Mouse (Mus musculus): ENCODE results near the gene Tada2b. TPM values are rescaled to one million over a fixed set of nuclear protein-coding genes. Genes with fewer than 3 reads are reported as not detected.

Gene Tada2b
- 2.8 and 3.1 TPM in 2 replicates for polyA plus RNA-seq (2014; fragmentation: Nextera tagmentation; extraction: Ambion mirVana)

DNA sequence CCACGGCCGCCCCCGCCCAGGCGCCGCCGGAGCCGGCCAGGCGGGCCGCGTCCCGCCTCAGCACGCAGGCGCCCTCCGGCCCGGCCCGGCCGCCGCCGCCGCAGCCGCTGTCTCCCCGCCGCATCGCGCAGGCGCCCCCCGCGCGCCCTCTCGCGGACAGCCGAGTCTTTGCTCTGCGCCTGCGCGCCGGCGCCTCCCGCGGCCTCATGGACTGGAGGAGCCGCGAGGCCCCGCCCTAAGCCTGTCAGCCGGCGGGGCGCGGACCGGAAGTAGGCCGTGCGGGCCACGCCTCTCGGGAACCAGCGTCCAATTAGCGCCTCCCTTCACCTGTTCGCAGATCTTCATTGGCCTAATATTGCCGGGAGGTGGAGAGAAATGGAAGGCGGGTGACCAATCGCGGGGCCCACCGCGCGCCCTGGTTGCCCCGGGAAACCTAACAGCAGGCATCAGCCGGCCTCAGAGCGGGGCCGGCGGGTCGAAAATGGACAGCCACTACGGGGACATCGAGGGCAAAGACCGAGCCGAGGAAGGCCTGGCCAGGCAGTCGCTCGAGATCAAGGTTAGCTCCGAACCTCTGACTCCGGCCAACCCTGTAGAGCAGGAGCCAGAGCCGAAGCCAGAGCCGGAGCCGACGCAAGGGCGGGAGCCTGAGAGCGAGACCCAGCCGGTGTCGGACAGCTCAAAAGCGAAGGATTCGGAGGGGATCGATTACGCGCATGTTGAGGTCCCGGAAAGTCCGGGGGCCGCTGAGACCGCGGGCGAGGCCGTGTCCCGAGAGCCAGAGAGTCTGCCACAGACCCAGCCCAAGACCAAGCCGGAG is at the start of gene Tada2b, which contains the start of gene Ccdc96:
Tada2b (minus strand) TSS at position 115 of the 820 bp plus-strand sequence.
Ccdc96 (plus strand) TSS at position 418 of the 820 bp plus-strand sequence.
- peak; percentile 98 for ATAC-seq (replicated peaks; ENCODE audit: low FRiP score)

DNA sequence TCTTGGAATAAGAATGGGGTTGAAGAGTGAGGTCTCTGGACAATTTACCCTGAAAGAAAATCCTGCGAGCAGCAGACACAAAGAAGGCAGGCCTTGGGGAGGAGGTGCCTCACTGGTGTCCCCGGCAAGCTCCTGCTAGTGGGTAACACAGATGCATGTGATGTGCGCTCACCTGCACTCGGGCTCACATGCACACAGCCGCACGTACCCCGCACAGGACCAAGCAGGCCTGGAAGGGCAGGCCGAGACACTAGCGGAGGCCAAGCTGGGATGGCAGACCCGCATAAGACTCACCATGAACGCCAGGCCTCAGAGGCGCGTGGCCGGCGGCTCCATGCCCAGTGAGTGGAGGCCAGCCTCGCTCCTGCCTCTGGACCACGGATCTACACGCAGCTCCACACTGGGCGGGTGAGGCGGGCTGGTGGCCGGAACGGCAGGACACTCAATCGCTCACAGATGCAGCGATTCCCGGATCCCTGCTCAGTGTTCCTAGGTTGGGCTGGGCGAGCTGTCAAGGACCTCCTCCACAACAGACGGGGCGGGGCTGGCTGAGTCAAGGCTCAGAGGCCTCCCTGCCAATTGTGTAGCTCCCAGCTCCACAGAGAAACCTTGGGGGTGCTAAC is 46.2 kb upstream of the Tada2b start:
- peak overlapping the region; percentile 87 for H3K9ac ChIP-seq (ENCODE audit: low read depth, low read length)
- H3K9me3 ChIP-seq (ENCODE audit: control insufficient read depth, low read length): no peaks in the 10 kb centered on the region
- peak overlapping the region; percentile 87 for H3K4me3 ChIP-seq (ENCODE audit: low read depth, low read length)
- H3K27ac ChIP-seq (ENCODE audit: low read depth, low read length): peak overlapping the region; percentile 73
- 0 out of 2 replicates have a peak, but pooled peaks cover 2% of the 10 kb centered on the region for H3K36me3 ChIP-seq (ENCODE audit: control insufficient read depth, insufficient read depth, low read length)
- peaks cover 25% of the 10 kb centered on the region for H3K4me1 ChIP-seq (replicated peaks; ENCODE audit: control insufficient read depth, insufficient read depth, low read length)
- peak overlapping the region; percentile 84 for H3K4me2 ChIP-seq
- no peaks in the 10 kb centered on the region for H3K27me3 ChIP-seq (replicated peaks; ENCODE audit: control insufficient read depth, insufficient read depth, low read length)
- DNase-seq (ENCODE audit: low spot score) (peak; percentile 87), ATAC-seq (replicated peaks; ENCODE audit: low FRiP score) (peak; percentile 97)
- WGBS: under 1% methylated on average over 28 of the region's 28 CpGs

More for the DNA sequence above, at the start of gene Tada2b, which contains the start of gene Ccdc96:
- peaks cover 35% of the 10 kb centered on the region for H3K4me1 ChIP-seq (replicated peaks; ENCODE audit: control insufficient read depth, insufficient read depth, low read length)
- peak within 1 kb of the TSS; percentile 100 for H3K4me2 ChIP-seq
- H3K36me3 ChIP-seq (ENCODE audit: control insufficient read depth, insufficient read depth, low read length): no peaks in the 10 kb centered on the region
- WGBS: under 1% methylated on average over 91 of the region's 97 CpGs
- peaks cover 14% of the 10 kb centered on the region for H3K27me3 ChIP-seq (replicated peaks; ENCODE audit: control insufficient read depth, insufficient read depth, low read length)
- H3K9ac ChIP-seq (ENCODE audit: low read depth, low read length): peak within 1 kb of the TSS; percentile 93
- H3K9me3 ChIP-seq (ENCODE audit: control insufficient read depth, low read length): no peaks in the 10 kb centered on the region
- peak within 1 kb of the TSS; percentile 26; the same call in 1 of the 2 replicates for H3K27ac ChIP-seq (ENCODE audit: low read depth, low read length)
- peak within 1 kb of the TSS; percentile 88 for H3K4me3 ChIP-seq (ENCODE audit: low read depth, low read length)
- peak; percentile 96 for DNase-seq (ENCODE audit: low spot score)

DNA sequence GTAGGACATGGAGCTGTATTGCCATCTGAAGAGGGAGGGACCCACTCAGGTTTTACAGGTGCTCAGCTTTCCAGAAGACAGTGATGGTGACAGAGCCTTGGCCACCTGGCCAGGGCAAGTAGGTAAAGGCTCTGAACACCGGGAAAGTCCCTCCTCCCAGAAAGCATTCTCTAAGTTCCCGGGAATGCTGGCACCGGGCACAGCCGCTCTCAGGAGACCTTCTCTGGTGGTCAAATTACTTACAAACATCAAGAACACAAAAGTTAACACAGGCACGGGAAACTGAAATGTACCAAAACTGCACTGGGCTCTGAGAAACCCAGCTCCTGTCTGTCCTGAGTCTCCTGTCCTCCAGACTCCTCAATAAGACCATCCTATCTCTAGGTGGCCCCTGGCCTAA is 45.6 kb upstream of the Tada2b start:
- Histone ChIP-seq H3K27ac (ENCODE audit: low read depth, low read length) (peak overlapping the region; percentile 73; the same call in 1 of the 2 replicates), H3K27me3 (replicated peaks; ENCODE audit: control insufficient read depth, insufficient read depth, low read length) (no peaks in the 10 kb centered on the region), H3K36me3 (ENCODE audit: control insufficient read depth, insufficient read depth, low read length) (0 out of 2 replicates have a peak, but pooled peaks cover 2% of the 10 kb centered on the region), H3K4me1 (replicated peaks; ENCODE audit: control insufficient read depth, insufficient read depth, low read length) (peaks cover 23% of the 10 kb centered on the region), H3K4me2 (peak overlapping the region; percentile 84), H3K9ac (ENCODE audit: low read depth, low read length) (peak overlapping the region; percentile 87), H3K9me3 (ENCODE audit: control insufficient read depth, low read length) (no peaks in the 10 kb centered on the region), H3K4me3 (ENCODE audit: low read depth, low read length) (peak overlapping the region; percentile 87)
- WGBS: 18% methylated on average over 5 of the region's 5 CpGs
- ATAC-seq (replicated peaks; ENCODE audit: low FRiP score): no peak
- DNase-seq (ENCODE audit: low spot score): no peak

- no peak for ATAC-seq (replicated peaks; ENCODE audit: low FRiP score)
- no peaks in the 10 kb centered on the region for H3K27me3 ChIP-seq (replicated peaks; ENCODE audit: control insufficient read depth, insufficient read depth, low read length)
- no peaks in the 10 kb centered on the region for H3K9me3 ChIP-seq (ENCODE audit: control insufficient read depth, low read length)
- H3K4me1 ChIP-seq (replicated peaks; ENCODE audit: control insufficient read depth, insufficient read depth, low read length): peaks cover 23% of the 10 kb centered on the region
- H3K9ac ChIP-seq (ENCODE audit: low read depth, low read length): no peak overlapping the region
- 90% methylated on average over 2 of the region's 2 CpGs for WGBS
- 0 out of 2 replicates have a peak, but pooled peaks cover 7% of the 10 kb centered on the region for H3K36me3 ChIP-seq (ENCODE audit: control insufficient read depth, insufficient read depth, low read length)
- H3K4me2 ChIP-seq: no peak overlapping the region
- no peak for DNase-seq (ENCODE audit: low spot score)
- H3K27ac ChIP-seq (ENCODE audit: low read depth, low read length): no peak overlapping the region
- H3K4me3 ChIP-seq (ENCODE audit: low read depth, low read length): no peak overlapping the region
These were observed 42.8 kb upstream of the Tada2b start for GRCm38 (mm10) chr5:36526921-36527320.

GRCm38 (mm10) chr5:36526274-36526673 is 42.2 kb upstream of the Tada2b start:
- no peak for DNase-seq (ENCODE audit: low spot score)

DNA sequence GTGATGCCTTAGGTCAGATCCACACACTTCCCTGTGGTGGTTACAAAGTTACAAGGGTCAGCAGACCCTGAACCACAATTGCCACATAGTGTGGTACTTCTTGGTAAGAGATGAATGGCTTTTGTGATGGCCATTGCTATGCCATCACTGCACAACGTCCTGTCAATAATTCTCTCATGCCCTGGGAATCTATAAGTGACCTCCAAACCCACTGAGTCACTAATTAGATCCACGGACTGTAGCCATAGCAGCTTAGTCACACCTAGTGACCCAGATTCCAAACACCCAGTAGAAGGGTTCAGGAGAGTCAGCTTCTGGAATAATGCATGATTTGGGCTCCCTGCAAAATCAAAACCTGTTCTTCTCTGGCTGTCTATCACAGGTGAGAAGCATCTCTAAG is 41.1 kb upstream of the Tada2b start:
- Histone ChIP-seq H3K9ac (ENCODE audit: low read depth, low read length) (no peak overlapping the region), H3K9me3 (ENCODE audit: control insufficient read depth, low read length) (no peaks in the 10 kb centered on the region), H3K4me2 (no peak overlapping the region), H3K4me3 (ENCODE audit: low read depth, low read length) (no peak overlapping the region), H3K36me3 (ENCODE audit: control insufficient read depth, insufficient read depth, low read length) (peaks cover 10% of the 10 kb centered on the region; the same call in 1 of the 2 replicates), H3K27me3 (replicated peaks; ENCODE audit: control insufficient read depth, insufficient read depth, low read length) (no peaks in the 10 kb centered on the region), H3K4me1 (replicated peaks; ENCODE audit: control insufficient read depth, insufficient read depth, low read length) (peaks cover 20% of the 10 kb centered on the region), H3K27ac (ENCODE audit: low read depth, low read length) (no peak overlapping the region)
- DNase-seq (ENCODE audit: low spot score): no peak
- ATAC-seq (replicated peaks; ENCODE audit: low FRiP score): no peak
- WGBS: 77% methylated on average over 2 of the region's 2 CpGs

More at GRCm38 (mm10) chr5:36526274-36526673, 42.2 kb upstream of the Tada2b start:
- Histone ChIP-seq H3K27me3 (replicated peaks; ENCODE audit: control insufficient read depth, insufficient read depth, low read length) (no peaks in the 10 kb centered on the region), H3K27ac (ENCODE audit: low read depth, low read length) (no peak overlapping the region), H3K4me3 (ENCODE audit: low read depth, low read length) (no peak overlapping the region), H3K9ac (ENCODE audit: low read depth, low read length) (no peak overlapping the region), H3K4me2 (no peak overlapping the region), H3K36me3 (ENCODE audit: control insufficient read depth, insufficient read depth, low read length) (peaks cover 10% of the 10 kb centered on the region; the same call in 1 of the 2 replicates), H3K4me1 (replicated peaks; ENCODE audit: control insufficient read depth, insufficient read depth, low read length) (peaks cover 23% of the 10 kb centered on the region), H3K9me3 (ENCODE audit: control insufficient read depth, low read length) (no peaks in the 10 kb centered on the region)
- ATAC-seq (replicated peaks; ENCODE audit: low FRiP score): no peak
- 78% methylated on average over 5 of the region's 5 CpGs for WGBS

- Histone ChIP-seq H3K4me3 (ENCODE audit: low read depth, low read length) (no peak overlapping the region), H3K9ac (ENCODE audit: low read depth, low read length) (no peak overlapping the region), H3K36me3 (ENCODE audit: control insufficient read depth, insufficient read depth, low read length) (peaks cover 18% of the 10 kb centered on the region; the same call in 1 of the 2 replicates), H3K9me3 (ENCODE audit: control insufficient read depth, low read length) (no peaks in the 10 kb centered on the region), H3K4me2 (no peak overlapping the region), H3K27ac (ENCODE audit: low read depth, low read length) (peak overlapping the region; percentile 36; the same call in 1 of the 2 replicates), H3K4me1 (replicated peaks; ENCODE audit: control insufficient read depth, insufficient read depth, low read length) (peaks cover 6% of the 10 kb centered on the region; the same call in 1 of the 2 replicates), H3K27me3 (replicated peaks; ENCODE audit: control insufficient read depth, insufficient read depth, low read length) (no peaks in the 10 kb centered on the region)
- WGBS: 49% methylated on average over 5 of the region's 5 CpGs
- ATAC-seq (replicated peaks; ENCODE audit: low FRiP score) (peak; percentile 83), DNase-seq (ENCODE audit: low spot score) (no peak)
These were observed 39.2 kb upstream of the Tada2b start for GRCm38 (mm10) chr5:36523219-36523703.

DNA sequence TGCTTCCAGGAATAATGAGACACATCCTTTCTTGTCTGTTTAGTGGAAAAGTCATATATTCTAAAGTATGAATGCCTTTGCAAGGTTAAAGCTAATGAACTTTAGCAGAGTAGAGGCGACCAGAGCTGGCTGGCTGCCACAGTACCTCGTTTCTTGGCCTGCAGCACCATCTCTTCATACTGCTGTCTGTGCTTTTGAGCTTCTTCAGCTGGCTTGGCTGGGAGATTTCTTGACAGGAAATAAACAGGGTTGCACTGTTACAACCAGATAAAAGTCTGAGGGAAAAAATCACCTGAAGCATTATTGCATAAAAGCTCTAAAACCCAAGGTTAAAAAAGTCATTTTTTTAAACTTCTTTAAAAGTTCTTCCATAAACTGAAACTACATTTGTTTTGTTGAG is 38.7 kb upstream of the Tada2b start:
- WGBS: 48% methylated on average over 2 of the region's 2 CpGs
- Histone ChIP-seq H3K27me3 (replicated peaks; ENCODE audit: control insufficient read depth, insufficient read depth, low read length) (no peaks in the 10 kb centered on the region), H3K4me3 (ENCODE audit: low read depth, low read length) (no peak overlapping the region), H3K4me2 (no peak overlapping the region), H3K4me1 (replicated peaks; ENCODE audit: control insufficient read depth, insufficient read depth, low read length) (peaks cover 6% of the 10 kb centered on the region; the same call in 1 of the 2 replicates), H3K27ac (ENCODE audit: low read depth, low read length) (peak overlapping the region; percentile 36; the same call in 1 of the 2 replicates), H3K9ac (ENCODE audit: low read depth, low read length) (no peak overlapping the region), H3K9me3 (ENCODE audit: control insufficient read depth, low read length) (no peaks in the 10 kb centered on the region), H3K36me3 (ENCODE audit: control insufficient read depth, insufficient read depth, low read length) (peaks cover 23% of the 10 kb centered on the region; the same call in 1 of the 2 replicates)
- no peak for ATAC-seq (replicated peaks; ENCODE audit: low FRiP score)
- DNase-seq (ENCODE audit: low spot score): no peak
